Mouse (Mus musculus) C2C12 (cell line): ENCODE measurements around the gene Swsap1.

Experiments
- CEBPB ChIP-seq: IDR thresholded peaks from one replicate; pipeline ENCODE4 v1.6.1; 2011; ENCODE audit warnings: low read depth, mild to moderate bottlenecking, control low read depth, moderate library complexity
- CTCF ChIP-seq: IDR thresholded peaks from one replicate; pipeline ENCODE4 v1.5.1; 2011; ENCODE audit not compliant: control insufficient read depth, insufficient read depth, insufficient read length
- MAX ChIP-seq: IDR thresholded peaks from one replicate; pipeline ENCODE4 v1.6.1; 2011; ENCODE audit warnings: mild to moderate bottlenecking, control low read depth
- MYOD1 ChIP-seq: IDR thresholded peaks from one replicate; pipeline ENCODE4 v1.6.1; 2011; ENCODE audit warnings: low read depth; ENCODE audit not compliant: control insufficient read depth, insufficient read length
- MYOG ChIP-seq: IDR thresholded peaks from one replicate; pipeline ENCODE4 v1.6.1; 2011; ENCODE audit not compliant: control insufficient read depth, insufficient read length; ENCODE audit errors: extremely low read depth
- USF1 ChIP-seq: IDR thresholded peaks from one replicate; pipeline ENCODE4 v1.6.1; 2011; ENCODE audit warnings: low read depth, mild to moderate bottlenecking, control low read depth, moderate library complexity

GRCm38 (mm10) chr9:21937711-21938175 lies 17.8 kb upstream of the Swsap1 start:
- TF ChIP-seq MAX = no peak
- no peak for TF ChIP-seq CEBPB
- TF ChIP-seq CTCF = no peak
- no peak for TF ChIP-seq MYOG
- TF ChIP-seq USF1 = no peak
- no peak for TF ChIP-seq MYOD1
